Mouse (Mus musculus): ENCODE data around the gene Olfr70.

Gene Olfr70

GRCm38 (mm10) chr4:43700707-43701106, at the start of gene Olfr70:
TSS of gene Olfr70 (minus strand) at chr4:43700807.
- no peak for DNase-seq

- DNase-seq: peak; percentile 71
These were observed 44.6 kb upstream of the Olfr70 start for GRCm38 (mm10) chr4:43745187-43745586.

GRCm38 (mm10) chr4:43743099-43743498, 42.5 kb upstream of the Olfr70 start:
- no peak for DNase-seq

GRCm38 (mm10) chr4:43742637-43743036, 42.0 kb upstream of the Olfr70 start:
- no peak for DNase-seq

GRCm38 (mm10) chr4:43741526-43741925, 40.9 kb upstream of the Olfr70 start:
- DNase-seq: no peak

- no peak for DNase-seq
These were observed 38.5 kb upstream of the Olfr70 start for GRCm38 (mm10) chr4:43738989-43739674.

GRCm38 (mm10) chr4:43737144-43737543, 36.5 kb upstream of the Olfr70 start:
- no peak for DNase-seq

GRCm38 (mm10) chr4:43733186-43733585, 32.6 kb upstream of the Olfr70 start:
- DNase-seq: no peak

- no peak for DNase-seq
These were observed 31.6 kb upstream of the Olfr70 start for GRCm38 (mm10) chr4:43732171-43732570.

GRCm38 (mm10) chr4:43730750-43731297, 30.2 kb upstream of the Olfr70 start:
- no peak for DNase-seq

GRCm38 (mm10) chr4:43729794-43730550, 29.4 kb upstream of the Olfr70 start, which contains the start of gene Spaar:
TSS of gene Spaar (plus strand) at chr4:43730034.
- no peak for DNase-seq

GRCm38 (mm10) chr4:43729126-43729525, 28.5 kb upstream of the Olfr70 start:
- DNase-seq: no peak

- no peak for DNase-seq
These were observed 28.0 kb upstream of the Olfr70 start for GRCm38 (mm10) chr4:43728576-43728954.

- no peak for DNase-seq
These were observed 27.3 kb upstream of the Olfr70 start for GRCm38 (mm10) chr4:43727718-43728575.

GRCm38 (mm10) chr4:43726995-43727394, 26.4 kb upstream of the Olfr70 start, which contains the start of gene Hrct1:
TSS of gene Hrct1 (plus strand) at chr4:43727188.
- DNase-seq: no peak

- DNase-seq: no peak
These were observed 25.8 kb upstream of the Olfr70 start for GRCm38 (mm10) chr4:43726228-43726993.

GRCm38 (mm10) chr4:43724764-43725163, 24.2 kb upstream of the Olfr70 start:
- DNase-seq: peak; percentile 77

- no peak for DNase-seq
These were observed 21.6 kb upstream of the Olfr70 start for GRCm38 (mm10) chr4:43722191-43722590.

GRCm38 (mm10) chr4:43720491-43721228, 20.1 kb upstream of the Olfr70 start:
- no peak for DNase-seq

- no peak for DNase-seq
These were observed 13.1 kb upstream of the Olfr70 start for GRCm38 (mm10) chr4:43713652-43714219.

- peak; percentile 77 for DNase-seq
These were observed 11.2 kb upstream of the Olfr70 start for GRCm38 (mm10) chr4:43711821-43712220.
